Mouse (Mus musculus) liver, postnatal 0 days (tissue): ENCODE results near the gene Rasa2. TPM values are rescaled to one million over a fixed set of nuclear protein-coding genes. Genes with fewer than 3 reads are reported as not detected.
A peak's percentile ranks its signal among the peaks of the same experiment; 100 is the strongest.
"Not testable (repeated sequence)": the region's sequence is repeated elsewhere in the genome, so short reads cannot be mapped to it uniquely, and the experiment has no call there.

ENCODE experiments used
- ATAC-seq: fragments of 200-750 bp; cut with Nextera tagmentation; 2 replicates; pipeline ENCODE4 v1.8.0; 2017; ENCODE audit warnings: mild to moderate bottlenecking, moderate library complexity
- DNase-seq: peaks from one replicate; pipeline ENCODE4 v3.0.0-alpha.2; 2016
- H3K27ac ChIP-seq: fragments of 300-500 bp; sonication (generic); 2 replicates; pipeline ENCODE4 v1.5.1; 2014; ENCODE audit warnings: antibody characterized with exemption, moderate library complexity, mild to moderate bottlenecking, low read depth
- H3K27me3 ChIP-seq: fragments of 300-500 bp; sonication (generic); 2 replicates; pipeline ENCODE4 v1.6.1; 2014; ENCODE audit warnings: low read length, control low read depth, mixed read lengths; ENCODE audit not compliant: insufficient read depth
- H3K36me3 ChIP-seq: fragments of 300-500 bp; sonication (generic); replicated peaks from 2 replicates; pipeline ENCODE4 v1.6.1; 2014; ENCODE audit warnings: mild to moderate bottlenecking, control low read depth, low read length, moderate library complexity, mixed read lengths; ENCODE audit not compliant: insufficient read depth
- H3K4me1 ChIP-seq: fragments of 300-500 bp; sonication (generic); 2 replicates; pipeline ENCODE4 v1.6.1; 2014; ENCODE audit warnings: antibody characterized with exemption, mild to moderate bottlenecking, control low read depth; ENCODE audit not compliant: insufficient read depth
- H3K4me2 ChIP-seq: fragments of 300-500 bp; sonication (generic); 2 replicates; pipeline ENCODE4 v1.6.1; 2014; ENCODE audit warnings: low read depth, mild to moderate bottlenecking, low read length, moderate library complexity, mixed read lengths
- H3K4me3 ChIP-seq: fragments of 300-500 bp; sonication (generic); 2 replicates; pipeline ENCODE4 v1.5.1; 2014; ENCODE audit warnings: low read depth, low read length
- H3K9ac ChIP-seq: fragments of 300-500 bp; sonication (generic); replicated peaks from 2 replicates; pipeline ENCODE4 v1.6.1; 2014; ENCODE audit warnings: mild to moderate bottlenecking, moderate library complexity
- H3K9me3 ChIP-seq: fragments of 300-500 bp; sonication (generic); 2 replicates; pipeline ENCODE4 v1.6.1; 2016; ENCODE audit warnings: mild to moderate bottlenecking, control low read depth, low read length, mixed read lengths
- CTCF ChIP-seq: sonication (generic); IDR thresholded peaks from 2 replicates; pipeline ENCODE4 v1.5.1; 2016; ENCODE audit warnings: antibody characterized with exemption, low read depth
- EP300 ChIP-seq: IDR thresholded peaks from 2 replicates; pipeline ENCODE4 v1.6.1; 2016; ENCODE audit warnings: antibody characterized with exemption, low read depth, mild to moderate bottlenecking
- WGBS: fragments of 180-500 bp; shearing (Covaris S2); extraction: QIAGEN DNeasy Blood & Tissue Kit; methylation state at CpG from one replicate; pipeline ENCODE4 v1.1.7; 2014; ENCODE audit not compliant: insufficient replicate concordance; 5-methylcytosine and 5-hydroxymethylcytosine counted together
- polyA plus RNA-seq: library from polyadenylated mRNA; unstranded; fragments of >200 nt; fragmentation: Nextera tagmentation; extraction: Ambion mirVana; gene quantifications from 2 replicates; pipeline ENCODE4 v1.2.1, GENCODE M21; 2015

Rasa2 gene
- polyA plus RNA-seq, 1 experiment from 2014 or later, result 2.7 TPM

DNA sequence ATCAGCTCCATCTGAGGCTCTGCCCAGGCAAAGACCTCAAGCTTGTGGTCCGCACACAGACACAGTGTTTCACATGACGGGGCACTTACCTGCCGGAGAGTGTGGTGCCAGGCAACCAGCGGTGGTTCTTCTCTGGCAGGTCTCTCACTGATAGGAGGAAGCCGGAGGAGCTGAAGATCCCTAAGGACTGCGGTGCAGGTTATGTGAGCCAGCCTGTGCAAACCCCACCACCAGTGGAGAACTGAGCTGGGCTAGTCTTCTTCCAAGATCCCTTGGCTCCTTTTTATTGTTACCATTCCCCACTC, 93.8 kb downstream of the Rasa2 start:
- 87% methylated on average over 6 of the region's 6 CpGs for WGBS
- Histone ChIP-seq H3K9me3 (no peaks in the 10 kb centered on the region), H3K9ac (no peak overlapping the region), H3K4me1 (peaks cover 13% of the 10 kb centered on the region; the same call in 1 of the 2 replicates), H3K4me3 (no peak overlapping the region), H3K27me3 (no peaks in the 10 kb centered on the region), H3K27ac (no peak overlapping the region), H3K4me2 (no peak overlapping the region; the same call in 1 of the 2 replicates), H3K36me3 (peaks cover 3% of the 10 kb centered on the region)
- ATAC-seq (no peak), DNase-seq (no peak)
- TF ChIP-seq CTCF, result no peak
- TF ChIP-seq EP300, result no peak

DNA sequence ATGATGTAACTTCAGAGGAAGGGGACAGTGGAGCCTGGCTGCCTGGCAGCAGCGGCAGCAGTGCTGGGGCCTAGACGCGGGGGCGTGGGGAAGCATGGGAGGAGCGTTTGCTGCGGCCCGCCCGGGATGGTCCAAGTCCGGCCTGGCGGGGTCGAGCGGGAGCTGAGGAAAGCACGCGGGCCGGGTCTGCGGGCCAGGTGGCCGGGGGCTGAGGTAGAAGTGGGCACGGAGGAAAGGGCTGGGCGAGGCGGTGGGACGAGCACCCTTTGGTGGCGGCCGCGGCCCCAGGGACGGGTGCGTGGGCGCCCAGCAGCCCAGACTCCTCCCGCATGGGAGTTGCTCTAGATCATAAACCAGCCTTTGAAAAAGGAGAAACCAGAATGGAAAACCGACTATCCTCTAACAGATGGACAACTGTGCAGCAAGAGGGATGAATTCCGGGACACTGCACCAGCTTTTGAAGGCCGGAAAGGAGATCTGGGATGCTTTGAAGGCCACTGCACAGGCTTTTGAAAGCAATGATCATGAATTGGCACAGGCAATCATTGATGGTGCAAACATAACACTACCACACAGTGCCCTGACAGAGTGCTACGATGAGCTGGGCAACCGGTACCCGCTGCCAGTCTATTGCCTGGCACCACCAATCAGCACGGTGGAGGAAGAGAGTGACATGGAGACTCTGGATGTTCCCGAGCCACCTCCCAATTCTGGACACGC, 94.4 kb downstream of the Rasa2 start:
- Histone ChIP-seq H3K9me3 (no peaks in the 10 kb centered on the region), H3K4me3 (peak overlapping the region; percentile 54), H3K36me3 (peaks cover 3% of the 10 kb centered on the region; the same call in 1 of the 2 replicates), H3K4me2 (peak overlapping the region; percentile 77), H3K27ac (peak overlapping the region; percentile 76), H3K9ac (peak overlapping the region; percentile 68), H3K27me3 (no peaks in the 10 kb centered on the region), H3K4me1 (peaks cover 13% of the 10 kb centered on the region; the same call in 1 of the 2 replicates)
- no peak for TF ChIP-seq CTCF
- no peak for TF ChIP-seq EP300
- DNase-seq (peak; percentile 72), ATAC-seq (peak; percentile 89)
- WGBS, result 25% methylated on average over 37 of the region's 37 CpGs

- H3K4me3 ChIP-seq, H3K27me3 ChIP-seq, H3K9ac ChIP-seq, H3K4me2 ChIP-seq, ATAC-seq, DNase-seq, H3K36me3 ChIP-seq, H3K9me3 ChIP-seq, H3K27ac ChIP-seq: not testable (repeated sequence)
- H3K4me1 ChIP-seq, result peaks cover 13% of the 10 kb centered on the region; the same call in 1 of the 2 replicates
- 63% methylated on average over 4 of the region's 4 CpGs for WGBS
Observed at GRCm38 (mm10) chr9:96536093-96536492, 95.3 kb downstream of the Rasa2 start.

DNA sequence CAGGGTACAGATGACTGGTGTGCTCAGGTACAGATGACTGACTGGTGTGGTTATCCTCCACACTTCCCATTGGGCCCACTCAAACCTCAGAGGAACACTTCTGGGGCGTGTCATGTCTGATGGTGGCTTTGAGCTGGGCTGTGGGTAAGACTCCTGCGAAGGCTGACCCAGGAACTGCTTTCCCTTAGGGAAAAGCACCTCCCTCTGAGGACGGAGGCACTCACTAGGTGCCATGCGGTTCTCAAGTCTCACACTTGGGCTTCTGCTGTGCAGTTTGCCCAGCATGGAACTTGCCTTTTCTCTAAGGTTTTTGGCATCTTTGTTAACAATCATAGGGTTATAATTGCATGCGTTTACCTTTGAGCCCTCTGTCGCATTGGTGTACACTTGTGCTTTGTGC, 96.0 kb downstream of the Rasa2 start:
- Histone ChIP-seq H3K9ac (no peak overlapping the region), H3K4me3 (no peak overlapping the region), H3K27me3 (no peaks in the 10 kb centered on the region), H3K4me2 (no peak overlapping the region), H3K36me3 (no peaks in the 10 kb centered on the region), H3K4me1 (peaks cover 13% of the 10 kb centered on the region; the same call in 1 of the 2 replicates), H3K9me3 (no peaks in the 10 kb centered on the region), H3K27ac (no peak overlapping the region)
- TF ChIP-seq EP300, result no peak
- TF ChIP-seq CTCF, result no peak
- DNase-seq (no peak), ATAC-seq (no peak)
- WGBS, result 73% methylated on average over 6 of the region's 6 CpGs

DNA sequence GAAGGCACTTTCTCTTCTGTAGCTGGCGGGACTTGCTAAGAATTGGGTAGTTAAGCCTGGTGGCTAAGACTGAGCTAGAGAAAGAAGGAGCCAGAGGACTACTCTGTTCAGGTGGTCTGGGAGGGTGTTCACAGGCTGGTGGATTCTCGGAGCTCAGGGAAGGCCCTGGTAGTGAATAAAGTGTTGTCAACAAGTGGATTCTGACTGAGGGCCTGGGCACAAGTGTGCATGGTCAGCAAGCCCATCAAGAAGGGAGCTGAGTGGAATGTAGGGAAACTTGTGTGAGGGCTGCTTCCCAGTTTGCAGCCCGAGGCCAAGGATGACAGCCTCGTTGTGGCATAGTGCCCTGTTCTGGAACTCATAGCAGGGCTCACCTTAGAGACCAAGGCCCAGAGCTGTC, 97.2 kb downstream of the Rasa2 start:
- DNase-seq, result no peak
- TF ChIP-seq CTCF (no peak), EP300 (no peak)
- WGBS, result 78% methylated on average over 4 of the region's 4 CpGs
- no peaks in the 10 kb centered on the region for H3K36me3 ChIP-seq
- peaks cover 13% of the 10 kb centered on the region; the same call in 1 of the 2 replicates for H3K4me1 ChIP-seq
- H3K27me3 ChIP-seq, result no peaks in the 10 kb centered on the region
- H3K4me3 ChIP-seq, result no peak overlapping the region
- no peak for ATAC-seq
- H3K4me2 ChIP-seq, result no peak overlapping the region
- no peak overlapping the region for H3K27ac ChIP-seq
- H3K9ac ChIP-seq, result no peak overlapping the region
- no peaks in the 10 kb centered on the region for H3K9me3 ChIP-seq

GRCm38 (mm10) chr9:96533476-96533875, 97.9 kb downstream of the Rasa2 start:
- no peak overlapping the region for H3K9ac ChIP-seq
- H3K27me3 ChIP-seq, result no peaks in the 10 kb centered on the region
- H3K4me2 ChIP-seq, result no peak overlapping the region
- TF ChIP-seq CTCF, result no peak
- TF ChIP-seq EP300, result no peak
- H3K4me1 ChIP-seq, result peaks cover 13% of the 10 kb centered on the region; the same call in 1 of the 2 replicates
- DNase-seq (no peak), ATAC-seq (no peak)
- no peaks in the 10 kb centered on the region for H3K36me3 ChIP-seq
- no peak overlapping the region for H3K27ac ChIP-seq
- 76% methylated on average over 6 of the region's 6 CpGs for WGBS
- no peak overlapping the region for H3K4me3 ChIP-seq
- no peaks in the 10 kb centered on the region for H3K9me3 ChIP-seq
